Mouse (Mus musculus) G1E (cell line): ENCODE results near the gene Clca2.

Experiments used
- CTCF ChIP-seq: IDR thresholded peaks from 2 replicates; pipeline ENCODE4 v1.5.1; 2012; ENCODE audit warnings: low read depth, low read length, inconsistent platforms, mixed read lengths
- GATA2 ChIP-seq: IDR thresholded peaks from 2 replicates; pipeline ENCODE4 v1.6.1; 2012; ENCODE audit warnings: low read depth, low read length, inconsistent platforms, borderline replicate concordance

GRCm38 (mm10) chr3:145119425-145119824 lies 20.2 kb upstream of the Clca2 start:
- TF ChIP-seq CTCF: no peak
- no peak for TF ChIP-seq GATA2
